Mouse (Mus musculus) embryonic fibroblast, embryonic 13.5 days (primary cell): ENCODE results near the gene Lyrm7. TPM values are rescaled to one million over a fixed set of nuclear protein-coding genes. Genes with fewer than 3 reads are reported as not detected.

Experiments used
- H3K27ac ChIP-seq: 2 replicates; pipeline ENCODE4 v1.5.1; 2012; ENCODE audit warnings: low read length, control low read depth, inconsistent platforms; ENCODE audit not compliant: insufficient read depth
- H3K4me1 ChIP-seq: 2 replicates; pipeline ENCODE4 v1.6.1; 2011; ENCODE audit warnings: low read length; ENCODE audit not compliant: control insufficient read depth, insufficient read depth
- H3K4me3 ChIP-seq: 2 replicates; pipeline ENCODE4 v1.5.1; 2011; ENCODE audit warnings: mild to moderate bottlenecking, control low read depth, low read length; ENCODE audit not compliant: insufficient read depth
- CTCF ChIP-seq: IDR thresholded peaks from 2 replicates; pipeline ENCODE4 v1.5.1; 2011; ENCODE audit warnings: mild to moderate bottlenecking, control low read depth, low read length, moderate library complexity, borderline replicate concordance; ENCODE audit not compliant: insufficient read depth
- POLR2A ChIP-seq: IDR thresholded peaks from 2 replicates; pipeline ENCODE4 v1.6.1; 2011; ENCODE audit warnings: low read depth, mild to moderate bottlenecking, control low read depth, low read length, moderate library complexity
- polyA plus RNA-seq: library from polyadenylated mRNA; stranded (reverse); fragments of >200 nt; gene quantifications from 2 replicates; pipeline ENCODE4 v1.2.4, GENCODE M21; 2011; ENCODE audit warnings: low read depth; ENCODE audit not compliant: missing spikeins, insufficient read length

Lyrm7 gene
- 8.7 and 15.9 TPM in 2 replicates for polyA plus RNA-seq

DNA sequence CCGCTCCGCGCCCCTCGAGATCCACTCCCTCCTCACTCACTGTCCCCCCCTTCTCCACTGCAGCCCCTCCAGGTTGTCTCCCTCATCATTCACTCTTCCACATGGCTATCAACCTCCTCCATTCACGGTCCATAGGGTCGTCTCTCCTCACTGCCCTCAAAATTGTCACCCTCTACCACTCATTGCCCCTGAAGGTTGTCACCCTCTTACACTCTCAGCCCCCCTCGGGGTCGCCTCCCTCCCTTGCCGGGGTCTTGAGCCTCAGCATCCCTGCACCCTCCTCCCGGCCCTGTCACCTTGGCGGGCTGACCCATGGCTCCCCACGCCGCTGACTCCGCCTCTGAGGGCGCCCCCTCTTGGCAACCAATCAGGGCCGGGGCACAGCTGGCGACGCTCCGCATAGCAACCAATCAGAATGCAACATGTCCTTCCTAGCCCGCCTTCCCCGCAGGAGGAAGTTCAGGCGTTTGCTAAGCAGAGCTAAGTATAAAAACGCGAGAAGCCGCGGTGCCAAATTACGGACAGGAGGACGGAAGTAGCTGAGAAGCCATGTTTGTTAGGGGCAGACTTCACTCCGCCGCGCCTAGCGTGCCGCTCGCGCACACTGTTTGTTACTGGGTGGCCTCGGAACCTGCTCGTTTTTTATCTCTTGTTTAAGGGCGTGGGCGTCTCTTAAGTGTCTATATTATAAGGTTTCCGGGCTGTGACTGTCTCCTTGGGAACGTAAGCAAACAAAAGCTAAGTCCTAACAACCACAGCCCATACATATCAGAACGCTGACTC lies at the start of gene Lyrm7:
Lyrm7 (minus strand) TSS at position 661 of the 783 bp plus-strand sequence.
- peak; percentile 73 for TF ChIP-seq POLR2A
- TF ChIP-seq CTCF = no peak
- 0 out of 2 replicates have a peak, but pooled peaks cover 3% of the 10 kb centered on the region for H3K4me1 ChIP-seq
- peak within 1 kb of the TSS; percentile 95 for H3K4me3 ChIP-seq
- peak within 1 kb of the TSS; percentile 84 for H3K27ac ChIP-seq

DNA sequence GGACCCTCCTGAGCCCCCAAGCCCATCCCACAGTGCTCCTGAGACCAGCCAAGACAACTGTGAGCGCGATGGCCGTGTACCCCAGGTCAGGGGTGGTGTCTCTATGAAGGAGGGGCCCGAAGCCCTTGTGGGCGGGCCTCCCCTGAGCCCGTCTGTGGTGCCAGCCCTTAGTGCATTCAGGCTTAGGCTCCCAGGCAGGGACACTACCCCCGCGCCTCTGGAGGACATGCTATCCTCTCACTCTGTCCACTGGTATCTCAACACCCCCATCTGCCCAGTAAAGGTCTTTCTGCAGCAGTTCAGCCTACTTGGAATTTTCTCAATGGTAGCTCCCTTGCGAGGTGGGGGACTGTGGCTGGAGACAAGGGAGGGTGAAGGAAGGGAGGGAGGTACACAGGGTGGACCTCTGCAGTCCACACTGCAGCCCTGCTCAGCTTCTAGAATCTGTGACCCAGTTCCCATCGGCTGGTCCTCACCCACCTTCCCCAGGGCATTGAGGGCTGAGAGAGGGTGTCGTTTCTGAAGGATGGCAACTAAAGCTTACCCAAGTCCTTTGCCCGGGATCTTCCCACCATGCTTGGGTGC lies 49.5 kb upstream of the Lyrm7 start:
- H3K4me1 ChIP-seq = no peaks in the 10 kb centered on the region
- TF ChIP-seq POLR2A = no peak
- TF ChIP-seq CTCF = no peak

DNA sequence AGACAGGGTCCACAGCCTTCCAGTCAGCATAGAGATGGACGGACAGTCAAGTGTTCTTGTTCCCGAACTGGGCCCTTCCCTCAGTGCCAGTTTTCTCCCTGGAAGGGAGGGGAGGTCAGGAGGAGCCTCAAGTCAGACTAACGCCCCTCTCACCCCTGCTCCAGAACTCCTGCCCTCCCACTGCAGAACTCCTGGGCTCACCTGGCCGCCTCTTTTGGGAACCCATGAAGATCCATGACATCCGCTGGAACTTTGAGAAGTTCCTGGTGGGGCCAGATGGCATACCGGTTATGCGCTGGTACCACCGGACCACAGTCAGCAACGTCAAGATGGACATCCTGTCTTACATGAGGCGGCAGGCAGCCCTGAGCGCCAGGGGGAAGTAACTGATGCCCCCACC lies 48.6 kb upstream of the Lyrm7 start:
- TF ChIP-seq CTCF (no peak), POLR2A (no peak)
- H3K4me1 ChIP-seq = no peaks in the 10 kb centered on the region
- H3K4me3 ChIP-seq = no peak overlapping the region
- H3K27ac ChIP-seq = no peak overlapping the region

More for the DNA sequence above, 49.5 kb upstream of the Lyrm7 start:
- H3K4me3 ChIP-seq = no peak overlapping the region
- no peak overlapping the region for H3K27ac ChIP-seq

DNA sequence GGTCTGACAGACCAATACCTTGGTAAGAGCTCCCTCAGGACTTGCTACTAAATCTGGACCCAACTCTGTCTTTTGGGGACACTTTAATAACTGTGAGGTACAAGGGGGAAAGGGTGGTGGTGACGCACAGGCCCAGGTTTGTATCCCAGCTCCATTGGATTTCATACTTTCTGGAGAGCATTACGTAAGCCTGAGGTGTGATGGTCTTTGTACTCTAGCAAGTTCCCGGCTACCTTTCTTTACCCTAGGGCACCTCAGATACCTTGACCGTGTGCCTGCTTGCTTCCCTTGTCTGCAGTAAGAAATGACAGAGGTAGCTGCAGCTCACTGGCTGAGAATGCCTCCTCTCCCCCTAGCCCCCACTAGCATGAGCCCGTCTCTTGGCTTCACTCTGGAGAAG lies 46.5 kb upstream of the Lyrm7 start:
- Histone ChIP-seq H3K27ac (no peak overlapping the region), H3K4me3 (no peak overlapping the region), H3K4me1 (no peaks in the 10 kb centered on the region)
- TF ChIP-seq CTCF (no peak), POLR2A (no peak)

DNA sequence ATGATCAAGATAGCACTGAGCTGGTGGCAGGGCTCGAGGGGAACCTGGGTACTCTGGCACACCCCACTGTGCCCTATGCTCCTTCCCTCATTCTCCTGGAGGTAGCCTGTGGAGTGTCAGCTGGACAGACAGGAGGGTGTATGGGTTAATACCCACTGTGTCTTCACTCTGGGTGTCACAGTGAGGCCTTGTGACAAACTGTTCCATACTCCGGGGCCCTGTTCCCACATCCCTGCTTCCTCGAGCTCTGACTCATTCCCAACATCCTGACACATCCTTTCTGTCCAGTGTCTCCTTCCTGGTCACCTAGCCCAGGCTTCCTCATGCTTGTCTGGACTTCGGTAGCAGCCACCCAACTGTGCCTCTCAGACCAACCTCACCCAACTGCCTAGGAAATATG lies 45.8 kb upstream of the Lyrm7 start:
- Histone ChIP-seq H3K27ac (no peak overlapping the region), H3K4me3 (no peak overlapping the region), H3K4me1 (no peaks in the 10 kb centered on the region)
- TF ChIP-seq POLR2A (no peak), CTCF (no peak)

DNA sequence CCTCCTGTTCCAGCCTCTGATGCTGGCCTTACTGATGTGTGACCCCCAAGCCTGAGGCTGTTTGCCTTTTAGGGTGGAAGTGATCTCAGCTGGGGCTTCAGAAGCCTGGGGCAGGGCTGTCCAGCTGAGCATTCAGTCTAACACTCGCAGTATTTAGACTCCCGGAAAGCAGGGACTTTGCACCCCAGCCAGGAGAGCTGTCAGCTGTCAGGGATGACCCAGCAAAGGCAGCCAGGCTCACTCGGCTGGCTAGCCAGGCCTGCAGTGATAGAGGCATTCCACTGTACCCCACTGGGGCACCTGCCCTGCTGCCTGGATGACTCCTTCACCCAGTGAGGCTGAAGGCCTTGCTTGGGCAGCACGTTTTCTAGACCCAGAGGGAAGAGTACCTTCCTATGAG lies 45.2 kb upstream of the Lyrm7 start:
- Histone ChIP-seq H3K4me3 (no peak overlapping the region), H3K27ac (no peak overlapping the region), H3K4me1 (no peaks in the 10 kb centered on the region)
- no peak for TF ChIP-seq POLR2A
- TF ChIP-seq CTCF = no peak

DNA sequence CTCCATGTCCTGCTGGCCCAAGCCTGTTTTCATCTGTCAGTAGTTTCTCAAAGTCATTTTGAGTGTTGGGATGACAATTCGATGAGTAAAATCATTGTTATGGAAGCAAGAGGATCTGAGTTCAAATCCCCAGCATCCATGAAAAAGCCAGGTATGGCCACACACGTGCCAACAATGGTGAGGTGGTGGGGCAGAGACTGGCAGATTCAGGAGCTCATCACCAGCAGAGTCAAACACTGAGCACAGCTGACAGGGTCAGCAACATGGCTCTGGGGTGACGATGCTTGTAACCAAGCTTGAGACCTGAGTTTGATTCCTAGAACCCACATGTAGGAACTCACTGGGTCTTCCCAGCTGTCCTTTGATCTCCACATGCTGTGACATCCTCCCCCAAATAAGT lies 44.4 kb upstream of the Lyrm7 start:
- no peak overlapping the region for H3K27ac ChIP-seq
- H3K4me3 ChIP-seq = no peak overlapping the region
- TF ChIP-seq POLR2A (no peak), CTCF (no peak)
- H3K4me1 ChIP-seq = no peaks in the 10 kb centered on the region

DNA sequence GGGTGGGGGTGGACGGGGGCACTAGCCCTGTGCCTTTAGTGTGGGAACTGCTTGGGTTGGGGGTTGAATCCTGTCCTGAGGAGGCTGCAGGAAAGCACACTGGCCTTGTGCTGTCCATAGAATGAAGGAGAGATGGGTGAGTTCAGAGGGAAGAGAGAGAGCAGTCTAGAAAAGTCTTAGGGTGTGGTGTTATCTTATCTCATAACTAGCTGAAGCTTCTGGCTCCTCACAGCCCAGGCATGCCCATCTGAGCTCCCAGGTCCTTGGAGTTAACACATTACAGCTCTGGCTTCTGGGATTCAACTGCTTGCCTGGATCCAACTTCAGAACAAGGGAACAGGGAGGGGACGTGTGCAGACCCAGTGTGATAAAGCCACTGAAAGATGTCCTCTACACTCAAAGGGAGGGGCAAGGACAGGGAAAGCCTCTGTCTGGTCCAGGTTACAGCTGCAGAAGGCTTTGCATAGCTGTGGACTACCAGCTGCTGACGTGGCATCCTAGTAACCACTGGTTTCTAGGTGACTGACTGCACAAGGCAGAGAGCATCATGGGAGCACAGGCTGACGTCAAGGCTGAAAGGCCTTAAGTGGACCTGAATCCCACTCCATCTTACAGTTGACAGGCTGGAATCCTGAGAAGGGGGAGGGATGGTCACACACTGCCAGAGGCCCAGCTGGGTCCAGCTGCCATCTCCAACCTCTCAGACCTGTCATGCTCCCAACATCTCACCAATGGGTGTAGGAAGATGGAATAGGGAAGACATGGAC lies 43.4 kb upstream of the Lyrm7 start:
- TF ChIP-seq POLR2A = no peak
- TF ChIP-seq CTCF = no peak
- Histone ChIP-seq H3K27ac (no peak overlapping the region), H3K4me1 (no peaks in the 10 kb centered on the region), H3K4me3 (no peak overlapping the region)

DNA sequence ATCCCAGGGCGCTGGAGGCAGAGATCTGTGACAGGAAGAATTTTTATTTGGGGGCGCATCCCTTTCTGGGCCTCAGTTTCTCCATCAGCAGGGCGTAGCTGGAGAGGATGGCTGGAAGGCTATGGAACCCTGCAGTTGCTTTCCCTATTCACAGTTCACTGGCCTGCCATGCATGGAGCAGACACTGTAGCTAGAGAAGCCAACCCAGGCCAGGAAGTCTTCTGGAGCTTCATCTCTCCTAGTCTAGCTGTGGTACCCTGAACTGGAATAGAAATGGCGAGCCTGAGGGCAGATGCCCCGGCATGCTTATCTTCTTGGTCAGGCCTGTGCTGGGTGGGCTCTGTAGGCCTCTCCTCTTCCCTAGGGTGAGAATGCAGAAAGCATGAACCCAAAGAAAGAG lies 42.6 kb upstream of the Lyrm7 start:
- no peak overlapping the region for H3K27ac ChIP-seq
- H3K4me1 ChIP-seq = no peaks in the 10 kb centered on the region
- H3K4me3 ChIP-seq = peak overlapping the region; percentile 9; the same call in 1 of the 2 replicates
- no peak for TF ChIP-seq CTCF
- TF ChIP-seq POLR2A = no peak
